Mouse (Mus musculus) erythroblast, embryonic 14.5 days (primary cell): ENCODE results near the gene Zfp185.

Experiments
- GATA1 ChIP-seq: IDR thresholded peaks from 2 replicates; pipeline ENCODE4 v1.6.1; 2012; ENCODE audit warnings: low read length, inconsistent platforms, mixed read lengths
- TAL1 ChIP-seq: IDR thresholded peaks from 3 replicates; pipeline ENCODE4 v1.6.1; 2012; ENCODE audit warnings: low read length, inconsistent platforms, mixed read lengths

DNA sequence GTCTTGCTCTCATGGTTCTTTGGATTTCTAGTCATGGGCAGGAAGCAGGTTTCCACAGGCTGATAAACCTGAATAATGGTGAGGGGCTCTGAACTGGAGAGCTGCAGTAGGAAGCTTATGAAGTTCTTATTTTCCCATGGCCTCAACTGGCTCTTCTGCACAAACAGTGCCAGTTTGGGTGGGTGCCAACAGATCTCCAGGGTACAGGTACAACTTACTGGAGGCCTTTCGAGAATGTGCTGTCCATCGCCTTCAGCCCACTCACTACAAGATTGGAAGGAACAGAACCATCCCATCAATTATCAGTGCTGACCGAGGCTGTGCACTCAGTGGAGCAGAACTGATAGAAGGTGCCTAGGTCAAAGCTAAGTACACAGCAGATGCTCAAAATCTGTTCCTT, 1.3 kb downstream of the Zfp185 start:
- no peak for TF ChIP-seq TAL1
- TF ChIP-seq GATA1: no peak
